Mouse (Mus musculus) ovary, postnatal 36 days (tissue): Measurements from ENCODE around the gene Gse1.
A peak's percentile ranks its signal among the peaks of the same experiment; 100 is the strongest.

Source experiments
- DNase-seq: peaks from one replicate; pipeline ENCODE4 v3.0.0; 2022; ENCODE audit warnings: low spot score, mixed read lengths

Gene Gse1

DNA sequence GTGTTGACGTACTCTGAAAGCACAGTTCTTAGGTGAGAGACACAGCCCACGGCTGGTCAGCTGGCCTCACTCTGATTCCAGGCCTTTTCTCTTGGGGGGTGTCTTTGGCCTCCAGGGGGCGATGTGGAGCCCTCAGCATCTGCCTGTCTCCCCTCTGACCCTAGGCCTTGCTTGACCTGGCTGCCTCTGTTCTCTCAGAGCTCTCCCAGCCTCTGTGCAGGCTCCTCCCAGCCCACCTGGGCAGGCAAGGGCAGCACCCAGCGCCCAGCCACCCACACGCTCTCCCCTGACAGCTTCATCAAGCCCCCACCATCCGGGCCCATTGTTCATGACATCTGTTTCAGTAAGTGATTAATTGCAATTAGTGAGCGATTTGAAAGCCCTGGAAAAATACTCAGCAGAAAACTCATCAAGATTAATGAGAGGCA, 176.4 kb downstream of the Gse1 start:
- DNase-seq: peak; percentile 57

DNA sequence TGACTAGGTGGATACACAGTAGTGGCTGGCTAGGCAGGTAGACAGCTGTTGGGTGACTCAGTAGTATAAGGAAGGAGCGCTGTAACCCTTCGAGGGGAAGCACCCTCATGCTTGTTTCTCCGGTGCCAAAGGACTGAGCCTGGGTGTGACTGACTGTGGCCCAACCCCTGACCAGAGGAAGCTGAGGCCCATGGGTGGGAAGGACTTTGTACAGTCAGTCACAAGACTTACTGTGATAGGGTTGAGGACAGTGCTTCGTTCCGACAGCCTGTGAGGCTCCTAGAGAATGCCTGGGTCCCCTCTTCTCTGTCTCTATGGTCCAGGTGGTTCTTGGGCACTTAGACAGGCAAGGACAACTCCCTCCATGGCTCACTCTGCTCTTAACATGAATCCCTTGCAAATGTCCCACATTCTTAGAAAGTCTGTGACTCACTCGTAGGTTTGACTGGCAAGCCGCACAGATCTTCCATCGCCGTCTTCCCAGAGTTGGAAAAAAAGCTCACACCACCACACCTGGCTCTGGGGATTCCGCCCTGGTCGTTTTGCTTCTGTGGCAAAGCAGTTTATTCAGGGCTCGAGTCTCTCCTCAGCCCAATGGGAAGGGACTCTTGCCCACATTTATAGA, 177.9 kb downstream of the Gse1 start:
- no peak for DNase-seq

DNA sequence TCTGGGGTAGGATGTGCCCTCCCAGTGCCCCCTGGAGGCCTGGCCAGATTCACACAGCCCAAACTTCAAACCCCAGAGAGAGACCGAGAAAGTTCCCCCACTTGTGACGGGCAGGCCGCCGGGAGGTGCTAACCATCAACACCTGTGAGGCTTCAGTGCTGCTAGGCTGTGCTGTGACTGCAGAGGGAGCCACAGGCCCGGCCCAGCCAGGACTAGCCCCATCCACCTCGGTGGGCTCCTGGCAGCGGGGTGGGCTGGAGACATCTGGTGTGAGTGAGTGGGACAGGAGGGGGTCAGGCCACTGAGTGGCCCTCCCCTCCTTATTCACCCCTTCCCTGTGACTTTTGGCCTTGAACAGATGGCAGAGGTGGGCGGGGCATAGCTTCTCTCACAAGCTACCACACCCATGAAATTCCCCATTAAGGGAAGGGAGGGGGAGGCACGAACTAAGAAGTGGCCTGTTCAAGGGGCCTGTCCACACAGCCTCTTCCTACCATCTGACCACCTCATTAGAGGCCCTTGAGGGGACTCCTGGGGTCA, 179.5 kb downstream of the Gse1 start:
- no peak for DNase-seq

DNA sequence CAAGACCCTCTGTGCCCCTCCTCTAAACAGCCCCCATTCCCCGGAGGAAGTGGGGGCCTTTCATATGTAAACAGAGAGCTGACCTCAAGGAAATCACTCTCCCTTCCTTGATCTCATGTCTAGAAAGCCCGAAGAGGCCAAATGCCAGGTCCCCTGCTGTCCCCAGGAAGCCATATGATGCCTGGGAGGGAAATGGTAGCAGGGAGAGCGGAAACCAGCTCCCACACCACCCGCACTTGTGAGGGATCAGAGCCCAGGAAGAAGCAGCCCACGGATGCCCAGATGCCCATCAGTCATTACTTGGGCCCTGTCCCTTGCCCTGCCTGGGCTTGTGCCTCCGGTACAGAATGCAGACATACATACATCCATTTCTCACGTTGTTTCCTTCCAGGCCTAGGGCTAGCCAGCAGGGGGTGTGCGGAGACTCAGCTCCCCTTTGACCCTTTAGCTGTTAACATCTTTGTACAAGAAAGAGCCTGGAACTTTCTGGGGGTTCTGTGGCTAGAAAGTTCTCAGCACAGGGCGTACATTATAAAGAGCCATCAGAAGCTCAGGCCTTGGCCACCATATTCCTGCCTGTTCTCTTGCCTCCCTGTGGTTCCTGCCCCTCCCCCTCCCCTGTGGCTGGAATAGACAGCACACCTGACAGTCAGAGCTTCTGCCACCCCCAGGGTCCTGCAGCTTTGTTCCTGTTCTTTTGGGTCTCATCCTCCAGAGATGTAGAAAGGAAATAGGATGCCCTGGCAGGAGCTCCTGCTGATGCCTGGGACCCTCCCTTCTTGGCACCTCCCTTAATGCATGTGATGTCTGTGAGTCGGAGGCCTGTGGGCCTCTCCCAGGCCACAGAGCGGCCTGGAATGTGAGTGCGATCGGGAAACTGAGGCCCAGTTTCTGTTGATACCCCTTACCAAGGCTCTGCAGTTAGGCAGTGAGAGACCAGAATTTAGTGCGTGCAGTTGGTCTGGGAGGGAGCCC, 180.3 kb downstream of the Gse1 start:
- DNase-seq: no peak

DNA sequence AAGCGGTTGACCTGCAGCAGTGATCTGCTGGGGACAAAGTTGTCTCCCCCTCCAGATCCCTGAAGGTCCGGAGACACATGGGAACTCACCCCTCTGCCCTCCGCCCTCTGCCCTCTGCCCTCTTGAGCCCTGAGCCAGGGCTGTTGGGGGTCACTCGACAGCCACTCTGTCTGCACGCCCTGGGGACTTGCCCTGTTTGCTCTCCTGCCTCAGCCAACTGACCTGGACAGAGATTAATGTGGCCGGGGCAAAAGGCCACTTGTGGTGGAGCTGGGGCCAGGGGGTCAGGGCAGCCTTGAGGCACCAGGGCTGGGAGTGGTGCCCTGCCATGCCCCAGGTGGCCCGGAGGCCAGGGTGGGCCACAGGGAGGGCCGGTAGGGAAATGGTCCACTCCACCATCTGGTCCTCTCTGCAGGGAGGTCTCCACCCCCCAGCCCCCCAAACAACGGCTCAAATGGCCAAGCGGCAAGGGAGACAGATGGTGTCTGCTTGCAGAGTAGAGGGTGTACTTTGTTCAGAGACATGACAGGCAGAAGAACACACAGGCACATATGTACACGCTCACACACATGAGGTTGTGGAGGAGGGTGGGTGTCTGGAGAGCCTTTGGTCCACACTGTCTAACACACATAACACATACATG, 181.2 kb downstream of the Gse1 start:
- no peak for DNase-seq

DNA sequence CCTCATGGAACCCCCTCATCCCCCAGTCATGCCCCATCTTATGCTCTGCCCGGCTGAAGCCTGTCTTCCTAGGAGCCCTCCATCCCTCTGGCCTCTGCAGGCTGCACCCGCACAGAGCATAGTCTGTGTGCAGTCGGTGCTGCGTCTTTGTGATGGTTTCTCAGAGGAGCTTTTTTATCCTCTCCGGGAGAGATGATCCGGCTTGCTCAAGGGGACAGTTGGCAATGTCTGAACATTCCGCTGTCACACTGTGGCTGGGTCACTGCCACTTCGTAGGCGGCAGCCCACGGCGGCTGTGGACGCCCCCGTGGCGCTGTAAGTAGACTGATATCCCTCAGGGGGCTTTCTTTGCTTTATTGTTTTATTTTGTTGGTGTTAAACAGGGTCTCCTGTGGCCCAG, 182.8 kb downstream of the Gse1 start:
- no peak for DNase-seq

DNA sequence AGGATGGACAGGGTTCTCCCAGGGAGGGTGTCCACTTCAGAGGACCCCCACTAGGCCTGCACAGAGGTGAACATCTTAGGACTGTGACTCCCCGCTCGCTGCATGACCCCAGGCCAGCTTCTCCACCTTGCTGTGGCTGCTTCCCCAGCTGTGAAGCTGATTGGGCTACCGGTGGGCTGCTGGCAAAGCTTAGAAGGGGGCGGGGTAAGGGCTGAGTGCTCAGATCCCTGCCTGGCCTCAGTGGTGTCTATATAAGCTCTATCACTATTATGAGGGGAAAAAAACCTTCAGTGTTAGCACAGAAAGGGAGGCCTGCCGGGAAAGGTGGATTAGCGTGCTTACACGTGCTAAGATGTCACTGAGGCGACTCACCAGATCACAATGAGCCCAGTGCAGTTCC, 183.6 kb downstream of the Gse1 start:
- DNase-seq: no peak

DNA sequence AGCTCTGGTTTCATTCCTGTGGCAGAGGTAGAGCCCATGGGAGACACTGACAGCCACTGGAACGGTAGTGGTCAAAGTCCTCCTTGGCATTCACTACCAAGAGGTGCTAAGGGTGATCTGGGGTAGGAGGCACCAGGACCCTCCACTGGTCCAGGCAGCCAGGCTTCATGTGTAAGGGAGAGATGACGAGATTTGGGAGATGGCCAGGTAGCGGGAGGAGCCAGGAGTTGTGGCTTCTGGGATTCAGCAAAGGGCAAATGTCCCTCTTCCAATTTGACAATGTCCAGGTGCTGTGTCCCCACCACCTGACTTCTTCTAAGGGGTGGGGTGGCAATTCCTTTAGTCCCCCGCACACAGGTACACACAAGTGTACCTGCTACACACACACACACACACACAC, 184.1 kb downstream of the Gse1 start:
- DNase-seq: no peak

DNA sequence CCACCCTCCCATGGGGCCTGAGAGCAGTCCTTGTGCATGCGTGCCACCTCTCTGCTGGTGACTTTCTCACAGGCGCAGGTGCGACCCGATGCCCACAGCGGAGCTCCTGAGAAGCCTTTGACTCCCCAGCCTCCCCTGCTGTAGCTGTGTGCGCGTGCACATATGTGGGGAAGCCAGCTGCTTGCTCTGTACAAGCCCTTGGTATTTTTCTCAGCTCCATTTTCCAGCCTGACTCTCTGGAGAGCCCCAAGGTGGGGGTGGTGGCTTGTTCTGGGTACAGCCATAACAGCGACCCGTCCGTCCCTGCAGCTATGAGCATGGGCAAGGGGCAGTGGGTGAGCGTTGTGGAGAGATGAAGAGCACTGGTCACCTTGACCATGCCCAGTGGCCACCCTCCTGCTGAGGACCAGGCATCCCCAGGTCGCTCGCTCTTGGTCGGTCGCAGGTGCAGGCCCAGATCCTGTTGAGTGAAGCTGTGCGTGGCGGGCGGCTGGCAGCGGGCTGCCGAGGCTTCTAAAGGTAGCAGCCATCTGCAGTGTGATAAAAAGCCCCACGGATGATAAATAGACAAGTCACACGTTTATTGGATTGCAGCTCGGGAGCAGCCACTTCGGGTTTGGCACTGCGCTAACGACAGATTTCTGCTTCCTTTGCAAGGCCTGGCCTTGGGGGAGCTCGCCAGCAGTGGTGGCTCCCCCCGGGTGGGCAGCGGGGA, 184.8 kb downstream of the Gse1 start:
- DNase-seq: no peak

DNA sequence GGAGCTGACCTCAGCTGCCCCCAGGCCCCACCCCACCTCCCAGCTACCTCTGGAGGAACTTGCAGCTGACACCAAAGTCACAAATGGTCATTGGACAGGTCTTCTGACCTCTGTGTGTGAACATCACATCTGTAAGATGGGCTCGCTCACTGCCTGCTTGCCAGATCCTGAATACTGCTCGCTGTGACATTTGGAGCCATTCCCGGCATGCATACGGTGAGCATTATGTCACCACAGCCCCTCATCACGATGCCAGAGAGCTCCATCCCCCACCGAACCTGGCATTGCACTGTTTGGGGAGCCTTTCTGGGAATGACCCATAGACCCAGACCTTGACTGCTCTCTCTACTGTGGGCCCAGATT, 185.4 kb downstream of the Gse1 start:
- no peak for DNase-seq

DNA sequence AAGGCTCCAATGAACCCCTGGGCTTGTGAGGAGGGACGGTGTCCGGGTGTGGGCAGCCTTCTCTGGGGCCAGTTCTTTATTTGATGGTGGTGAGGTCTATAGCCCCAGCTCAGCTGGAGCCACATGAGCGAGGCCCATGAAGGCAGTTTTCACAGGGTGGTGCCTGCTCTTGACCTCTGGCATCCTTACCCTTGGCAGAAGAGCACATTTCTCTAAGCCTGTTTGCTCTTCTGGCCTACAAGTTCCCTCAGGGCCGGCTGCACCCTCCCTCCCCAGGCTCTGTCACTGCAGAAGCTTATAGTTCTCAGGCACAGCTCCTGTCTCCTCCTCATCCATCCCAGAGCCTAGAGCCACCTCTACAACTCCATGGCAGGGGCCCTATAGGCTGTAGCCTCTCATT, 186.0 kb downstream of the Gse1 start:
- DNase-seq: no peak

DNA sequence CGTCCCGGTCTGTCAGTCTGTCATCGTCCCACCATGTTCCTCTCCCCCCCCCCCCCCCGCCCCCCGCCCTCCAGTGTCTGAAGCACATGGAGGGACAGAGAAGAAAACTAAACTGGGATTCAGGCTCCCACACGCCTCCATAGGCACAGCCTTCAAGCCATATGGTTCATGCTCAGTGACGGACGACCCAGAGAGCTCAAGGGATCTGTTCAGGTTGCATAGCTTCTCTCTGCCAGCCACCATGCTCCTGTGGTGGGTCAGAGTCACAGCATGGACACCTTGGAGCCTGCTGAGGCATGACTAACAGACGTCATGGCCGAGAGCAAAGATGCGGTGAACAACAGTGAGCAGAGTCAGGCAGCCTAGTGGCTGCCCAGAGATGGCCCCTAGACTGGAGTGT, 187.2 kb downstream of the Gse1 start:
- no peak for DNase-seq

DNA sequence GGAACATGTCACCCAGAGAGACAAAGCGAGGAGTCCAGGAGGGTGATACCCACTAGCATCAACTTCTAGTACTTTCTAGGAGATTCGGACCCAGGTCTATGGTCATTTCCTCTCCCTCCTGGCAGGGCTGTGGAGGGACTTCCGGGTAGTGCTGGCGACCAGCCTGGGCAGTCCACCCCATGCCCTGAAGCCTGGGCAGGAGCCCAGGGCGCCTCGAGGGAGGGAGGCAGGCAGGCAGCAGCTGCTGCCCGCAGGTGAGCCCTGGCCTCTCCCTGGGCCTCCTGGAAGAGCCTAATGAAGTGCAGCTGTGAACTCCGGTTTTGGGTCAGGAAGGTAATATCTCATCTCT, 187.9 kb downstream of the Gse1 start:
- DNase-seq: no peak

DNA sequence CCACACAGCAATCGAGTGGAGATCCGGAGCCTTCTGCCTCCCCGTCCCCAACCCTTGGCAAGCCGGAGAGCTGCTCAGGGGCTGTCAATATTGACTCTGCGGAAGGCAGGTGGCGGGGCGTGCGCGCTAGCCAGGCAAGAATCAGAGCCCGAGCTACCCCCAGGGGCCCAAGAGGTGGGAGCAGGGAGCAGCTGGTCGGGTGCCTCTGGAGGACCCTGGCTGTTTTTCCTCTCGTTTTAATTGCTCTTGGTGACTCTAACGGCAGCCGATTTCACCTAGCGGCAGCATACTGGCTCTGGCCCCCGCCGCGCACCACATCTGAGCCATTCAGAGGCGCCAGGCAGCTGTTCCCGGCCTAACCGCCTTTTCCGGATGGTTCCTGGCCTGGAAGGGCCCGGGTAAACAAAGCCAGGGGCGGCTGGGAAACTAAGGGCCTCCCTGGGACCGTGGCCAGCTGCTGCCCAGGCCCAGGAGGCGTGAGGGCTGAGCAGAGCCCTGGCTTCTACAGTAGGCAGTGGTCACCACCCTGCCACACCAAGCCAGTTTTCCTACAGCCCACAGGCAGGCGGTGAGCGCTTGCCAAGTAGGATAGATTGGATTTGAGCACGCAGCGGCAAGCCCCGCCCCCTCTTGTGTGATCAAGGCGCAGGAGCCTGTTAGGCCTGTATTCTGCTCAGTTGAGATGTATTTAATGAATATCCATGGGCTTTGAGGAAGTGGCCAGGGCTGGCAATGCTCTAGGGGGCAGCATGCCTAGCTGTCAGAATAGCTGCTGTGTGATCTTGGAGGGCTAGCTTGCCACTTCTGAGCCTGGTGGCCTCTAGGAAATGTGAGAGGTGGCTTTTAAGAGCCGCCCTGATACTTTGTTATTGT, 188.5 kb downstream of the Gse1 start:
- peak; percentile 76 for DNase-seq

DNA sequence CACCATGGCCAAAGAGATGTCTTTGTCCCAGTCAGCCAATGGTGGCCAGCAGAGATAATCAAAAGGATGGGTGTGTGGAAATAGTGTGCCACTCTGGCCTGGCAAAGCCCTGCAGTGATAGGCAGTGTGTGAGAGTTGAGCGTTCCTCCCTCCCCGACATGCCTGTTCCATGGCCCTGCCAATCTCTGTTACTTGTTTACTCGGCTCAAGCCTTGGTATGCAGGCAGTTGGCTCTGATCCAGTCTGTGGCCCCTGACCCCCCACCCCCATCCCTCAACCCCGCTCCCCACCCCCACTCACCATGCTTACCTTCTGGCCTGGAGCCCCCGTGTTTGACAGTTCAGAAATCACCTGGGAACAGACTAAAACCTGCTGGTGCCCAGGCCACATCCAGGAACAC, 189.9 kb downstream of the Gse1 start:
- no peak for DNase-seq

DNA sequence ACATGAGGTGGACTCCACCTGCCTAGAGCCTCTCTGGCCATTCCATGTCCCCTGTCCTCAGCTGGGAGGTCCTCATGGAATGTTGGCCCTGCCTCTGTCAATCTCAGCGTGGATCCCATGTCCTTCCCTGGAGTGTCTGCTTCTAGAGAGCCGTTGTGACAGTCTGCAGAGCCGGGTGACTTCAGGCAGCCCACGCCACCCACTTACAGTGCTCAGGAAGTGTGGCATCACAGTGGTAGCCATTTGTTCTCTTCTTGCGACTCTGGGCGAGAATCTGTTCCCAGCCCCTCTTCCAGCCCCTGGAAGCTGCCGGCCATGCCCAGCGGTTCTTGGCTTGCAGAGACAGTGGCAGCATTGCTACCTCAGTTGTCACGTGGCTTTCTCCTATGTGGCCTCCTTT, 191.4 kb downstream of the Gse1 start:
- DNase-seq: no peak

DNA sequence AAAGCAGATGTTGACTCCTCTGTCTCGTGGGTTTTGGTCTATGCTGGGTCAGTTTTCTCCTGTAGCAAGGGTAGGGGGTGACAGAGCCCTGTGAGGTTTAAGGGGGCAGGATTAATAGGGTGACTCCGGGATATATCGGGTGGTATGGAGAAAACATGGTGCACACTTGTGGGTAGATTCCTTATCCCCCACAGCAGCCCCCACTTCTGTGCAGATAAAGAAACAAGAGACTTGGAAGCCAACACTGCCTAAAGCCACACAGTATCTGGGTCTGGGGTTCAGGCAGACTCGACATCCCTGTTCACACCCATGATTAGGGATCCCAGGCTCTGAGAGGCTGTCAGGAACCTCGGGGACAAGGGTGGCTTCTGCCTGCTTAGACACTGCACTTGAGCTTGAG, 192.0 kb downstream of the Gse1 start:
- DNase-seq: no peak

DNA sequence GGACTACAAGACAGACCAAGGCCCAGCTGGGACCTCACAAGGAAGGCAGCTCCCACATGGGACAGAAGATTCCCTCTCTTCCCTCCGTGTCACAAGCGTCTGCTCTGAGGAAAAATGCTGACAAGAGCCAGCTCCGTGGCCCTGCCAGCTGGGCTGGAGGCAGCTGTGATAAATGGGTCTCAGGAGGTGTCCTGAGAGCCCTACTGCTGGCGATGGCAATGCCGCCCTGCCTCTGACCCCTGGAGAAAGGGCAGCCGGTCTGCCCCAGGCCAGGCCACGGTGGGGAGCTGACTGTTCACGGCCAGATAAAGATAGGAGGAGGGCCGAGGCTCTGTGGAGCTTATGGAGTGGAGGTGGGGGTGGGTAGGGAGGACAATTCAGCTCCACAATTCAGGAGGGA, 193.4 kb downstream of the Gse1 start:
- DNase-seq: no peak

DNA sequence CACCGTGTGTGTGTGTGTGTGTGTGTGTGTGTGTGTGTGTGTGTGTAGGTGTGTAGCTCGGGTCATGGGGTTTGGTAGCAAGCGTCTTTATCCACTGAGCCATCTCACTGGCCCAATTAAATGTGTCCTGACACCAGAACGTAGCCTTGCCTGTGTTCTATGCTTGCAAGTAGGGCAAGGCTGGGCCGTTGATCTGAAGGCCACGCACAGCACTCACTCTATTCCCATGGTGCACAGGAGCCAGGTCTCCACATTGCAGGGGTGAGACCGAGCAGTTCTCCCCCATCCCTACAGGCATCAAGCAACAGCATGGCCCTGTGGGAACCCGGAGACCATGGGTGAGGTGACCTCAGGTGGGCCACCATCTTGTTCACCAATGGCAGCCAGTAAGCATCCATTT, 194.0 kb downstream of the Gse1 start:
- DNase-seq: no peak

DNA sequence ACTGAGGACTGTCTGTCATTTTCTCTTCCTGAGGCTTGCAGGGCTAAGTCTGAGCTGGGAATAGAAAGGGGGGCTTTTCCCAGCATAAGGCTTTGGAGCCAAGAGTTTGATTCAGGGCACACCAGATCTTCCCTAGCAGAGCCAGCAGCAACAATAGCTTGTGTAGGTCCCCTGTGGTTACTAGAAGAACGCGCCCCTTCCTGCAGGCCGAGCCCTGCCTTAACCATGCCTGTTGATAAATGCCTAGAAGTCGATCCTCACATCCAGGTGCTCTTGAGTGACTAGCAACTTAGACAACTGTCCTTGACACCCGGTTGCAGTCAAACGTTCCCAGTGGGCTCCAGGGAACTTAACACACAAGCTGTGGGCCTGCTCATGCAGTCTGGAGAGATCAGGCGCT, 195.3 kb downstream of the Gse1 start:
- DNase-seq: no peak

DNA sequence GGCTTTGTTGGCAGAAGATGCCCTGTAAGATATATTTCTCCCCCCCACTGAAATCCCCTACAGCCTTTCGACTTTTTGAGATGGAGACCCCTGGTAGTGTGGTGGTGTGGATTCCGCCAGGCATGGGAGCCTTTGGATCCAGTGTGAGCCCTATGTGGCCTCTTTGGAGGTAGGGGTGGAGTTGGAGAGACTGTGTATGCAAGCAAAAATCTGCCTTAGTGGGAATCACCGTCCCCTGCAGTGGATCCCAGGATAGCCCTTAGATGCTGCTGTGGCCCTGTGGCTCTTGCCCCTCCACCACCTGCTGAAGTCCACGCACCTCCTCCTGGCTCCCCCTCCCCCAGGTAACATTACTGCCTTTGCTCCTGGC, 196.6 kb downstream of the Gse1 start:
- no peak for DNase-seq
